8 mouse cellular contexts compared by ENCODE assay signal in genomic region chrX:136269743-136270392, GRCm38 (mm10). TPM values are rescaled to one million over a fixed set of nuclear protein-coding genes. Genes with fewer than 3 reads are reported as not detected.
A peak's percentile ranks its signal among the peaks of the same experiment; 100 is the strongest.
DNase-seq lines count a peak whose midpoint lies in the region; ATAC-seq and TF ChIP-seq lines count a peak whose summit lies in the region.
"Not testable (repeated sequence)": the region's sequence is repeated elsewhere in the genome, so short reads cannot be mapped to it uniquely, and the experiment has no call there.

TSS of gene Bex3 (plus strand) at chrX:136270253.

- in situ Hi-C loops in ES-E14 (cut with MboI; ENCODE audit: low sequenced_read_pairs in 2 of 2, unreplicated experiment in 2 of 2) = not testable (repeated sequence)

- TF ChIP-seq CTCF in layer of hippocampus, adult 2 months (conservative IDR thresholded peaks at IDR 0.05); liver, postnatal 0 days (IDR thresholded peaks at IDR 0.05; ENCODE audit: low read depth); testis, adult 2 months (IDR thresholded peaks at IDR 0.05; ENCODE audit: control insufficient read depth, insufficient read depth, insufficient replicate concordance, low read depth, low read length): not testable (repeated sequence)

- peak within 1 kb of the TSS; percentile 53 for H3K4me2 ChIP-seq in hindbrain, embryonic 12.5 days (replicated peaks)
- peak within 1 kb of the TSS; percentile 58 for H3K4me2 ChIP-seq in liver, postnatal 0 days (ENCODE audit: low read depth, low read length)

- not testable (repeated sequence) for H3K4me1 ChIP-seq in ES-E14 (ENCODE audit: control insufficient read depth in 2 of 2, insufficient read depth in 2 of 2, low read length in 2 of 2, poor library complexity in 1 of 2); hindbrain, embryonic 12.5 days; liver, postnatal 0 days (ENCODE audit: insufficient read depth); testis, adult 2 months (ENCODE audit: control insufficient read depth, insufficient read depth, low read length)

- peak; percentile 98 for ATAC-seq in hindbrain, embryonic 12.5 days (ENCODE audit: low FRiP score)
- ATAC-seq in liver, postnatal 0 days = peak; percentile 98

- TF ChIP-seq POLR2A in testis, adult 2 months (IDR thresholded peaks at IDR 0.05; ENCODE audit: control insufficient read depth, low read depth, low read length) = not testable (repeated sequence)

- DNase-seq in ES-E14 (ENCODE audit: low read depth, low spot score); liver, postnatal 0 days: not testable (repeated sequence)
- DNase-seq in cerebellum, adult 9-11 months = peak; percentile 83
- DNase-seq in frontal cortex, postnatal 10 days (ENCODE audit: low spot score in 2 of 2) = peak; percentile 49 to 57
- DNase-seq in layer of hippocampus, adult 2 months (ENCODE audit: low spot score in 2 of 2) = peak; percentile 16 to 63
- peak; percentile 19 for DNase-seq in neural tube, embryonic 10.5 days (ENCODE audit: extremely low spot score, low spot score)

- not testable (repeated sequence) for H3K27me3 ChIP-seq in hindbrain, embryonic 12.5 days; liver, postnatal 0 days (ENCODE audit: insufficient read depth, low read length); testis, adult 2 months (ENCODE audit: control insufficient read depth, insufficient read depth, low read length)

- peak within 1 kb of the TSS; percentile 74; the same call in 1 of the 2 replicates for H3K27ac ChIP-seq in ES-E14 (ENCODE audit: insufficient read depth, low read depth, low read length, poor library complexity, severe bottlenecking)
- peak within 1 kb of the TSS; percentile 68 for H3K27ac ChIP-seq in hindbrain, embryonic 12.5 days
- peak within 1 kb of the TSS; percentile 64; the same call in 1 of the 2 replicates for H3K27ac ChIP-seq in layer of hippocampus, adult 2 months
- peak within 1 kb of the TSS; percentile 29; the same call in 1 of the 2 replicates for H3K27ac ChIP-seq in liver, postnatal 0 days (ENCODE audit: low read depth)
- H3K27ac ChIP-seq in testis, adult 2 months (ENCODE audit: control insufficient read depth, insufficient read depth, low read depth, low read length) = not testable (repeated sequence)

- not testable (repeated sequence) for H3K9me3 ChIP-seq in ES-E14 (ENCODE audit: control insufficient read depth, insufficient read depth, low read depth, low read length); hindbrain, embryonic 12.5 days (replicated peaks); liver, postnatal 0 days (ENCODE audit: low read length)

- WGBS in hindbrain, embryonic 12.5 days = 46% methylated on average over 11 of the region's 30 CpGs
- WGBS in liver, postnatal 0 days (ENCODE audit: insufficient replicate concordance) = 73% methylated on average over 4 of the region's 30 CpGs

- peaks cover 11% of the 10 kb centered on the region for H3K36me3 ChIP-seq in ES-E14 (ENCODE audit: control insufficient read depth, insufficient read depth, low read length, poor library complexity, severe bottlenecking)
- H3K36me3 ChIP-seq in hindbrain, embryonic 12.5 days; liver, postnatal 0 days (replicated peaks; ENCODE audit: insufficient read depth, low read length); testis, adult 2 months (ENCODE audit: control insufficient read depth, insufficient read depth, low read length): not testable (repeated sequence)

- H3K4me3 ChIP-seq in ES-E14 (ENCODE audit: insufficient read depth in 1 of 2, low read depth in 1 of 2, low read length in 2 of 2, poor library complexity in 1 of 2, severe bottlenecking in 1 of 2) = peak within 1 kb of the TSS; percentile 73 to 77
- H3K4me3 ChIP-seq in hindbrain, embryonic 12.5 days = peak within 1 kb of the TSS; percentile 41
- H3K4me3 ChIP-seq in layer of hippocampus, adult 2 months = peak within 1 kb of the TSS; percentile 47
- peak within 1 kb of the TSS; percentile 42 for H3K4me3 ChIP-seq in liver, postnatal 0 days (ENCODE audit: low read depth, low read length)
- H3K4me3 ChIP-seq in testis, adult 2 months (ENCODE audit: control insufficient read depth, low read depth, low read length) = not testable (repeated sequence)

- peak within 1 kb of the TSS; percentile 65 for H3K9ac ChIP-seq in ES-E14 (ENCODE audit: insufficient read depth, low read depth, low read length, poor library complexity, severe bottlenecking)
- peak within 1 kb of the TSS; percentile 74 for H3K9ac ChIP-seq in hindbrain, embryonic 12.5 days
- peak within 1 kb of the TSS; percentile 57 for H3K9ac ChIP-seq in liver, postnatal 0 days (replicated peaks)

- TF ChIP-seq EP300 in liver, postnatal 0 days (IDR thresholded peaks at IDR 0.05; ENCODE audit: low read depth) = not testable (repeated sequence)

RNA-seq across cellular contexts. Expression of gene Bex3, which starts in this region (rescaled TPM):
- total RNA-seq in ES-E14 (2012; rRNA removed) = 358 and 629 TPM in 2 replicates
- 656 and 680 TPM in 2 replicates for polyA plus RNA-seq in hindbrain, embryonic 12.5 days (2016; fragmentation: Nextera tagmentation; extraction: Ambion mirVana)
- total RNA-seq in layer of hippocampus, adult 2 months (2021) = 100 to 1,000 TPM; 301 to 311 TPM
- polyA plus RNA-seq in liver, postnatal 0 days (2015; fragmentation: Nextera tagmentation; extraction: Ambion mirVana) = 179 and 196 TPM in 2 replicates
- 16.1 and 16.4 TPM in 2 replicates for polyA plus RNA-seq in testis, adult 2 months (2012; rRNA removed)

Comparison
In these comparisons a context has a peak if more than half of its experiments do, and no peak if none do; other contexts are left out.
1. RNA of gene Bex3 (polyA plus RNA-seq): 656 to 680 TPM in hindbrain, embryonic 12.5 days and 179 to 196 TPM in liver, postnatal 0 days; 16.1 to 16.4 TPM in testis, adult 2 months; every median in the first group is over 10 times any median in the second.
2. Peak in every context shown above with its lines, with median percentiles within 50 percentile points of each other: H3K9ac ChIP-seq.